Mouse (Mus musculus) embryonic facial prominence, embryonic 14.5 days (tissue): ENCODE data around the gene Prkd2. TPM values are rescaled to one million over a fixed set of nuclear protein-coding genes. Genes with fewer than 3 reads are reported as not detected.
A peak's percentile ranks its signal among the peaks of the same experiment; 100 is the strongest.

Source experiments
- ATAC-seq: fragments of 200-750 bp; cut with Nextera tagmentation; 2 replicates; pipeline ENCODE4 v1.8.0; 2017; ENCODE audit warnings: low read depth, moderate number of reproducible peaks, moderate TSS enrichment
- DNase-seq: peaks from one replicate; pipeline ENCODE4 v3.0.0-alpha.2; 2015; ENCODE audit warnings: low spot score
- H3K27ac ChIP-seq: fragments of 300-500 bp; sonication (generic); replicated peaks from 2 replicates; pipeline ENCODE4 v1.5.1; 2014; ENCODE audit warnings: low read depth, mild to moderate bottlenecking, low read length, moderate library complexity
- H3K27me3 ChIP-seq: fragments of 300-500 bp; sonication (generic); replicated peaks from 2 replicates; pipeline ENCODE4 v1.6.1; 2014; ENCODE audit warnings: low read length; ENCODE audit not compliant: control insufficient read depth, insufficient read depth
- H3K36me3 ChIP-seq: fragments of 300-500 bp; sonication (generic); 2 replicates; pipeline ENCODE4 v1.6.1; 2014; ENCODE audit warnings: low read length, mixed read lengths; ENCODE audit not compliant: control insufficient read depth, insufficient read depth
- H3K4me1 ChIP-seq: fragments of 300-500 bp; sonication (generic); 2 replicates; pipeline ENCODE4 v1.6.1; 2014; ENCODE audit warnings: antibody characterized with exemption, low read length; ENCODE audit not compliant: control insufficient read depth, insufficient read depth
- H3K4me2 ChIP-seq: fragments of 300-500 bp; sonication (generic); 2 replicates; pipeline ENCODE4 v1.6.1; 2014; ENCODE audit warnings: low read depth, mild to moderate bottlenecking, low read length, moderate library complexity, mixed read lengths
- H3K4me3 ChIP-seq: fragments of 300-500 bp; sonication (generic); 2 replicates; pipeline ENCODE4 v1.5.1; 2014; ENCODE audit warnings: low read depth, mild to moderate bottlenecking, low read length
- H3K9ac ChIP-seq: fragments of 300-500 bp; sonication (generic); 2 replicates; pipeline ENCODE4 v1.6.1; 2014; ENCODE audit warnings: low read depth, mild to moderate bottlenecking, low read length, moderate library complexity, mixed read lengths
- H3K9me3 ChIP-seq: fragments of 300-500 bp; sonication (generic); 2 replicates; pipeline ENCODE4 v1.6.1; 2016; ENCODE audit warnings: low read length; ENCODE audit not compliant: control insufficient read depth
- WGBS: fragments of 180-500 bp; shearing (Covaris S2); extraction: QIAGEN DNeasy Blood & Tissue Kit; methylation state at CpG from one replicate; pipeline ENCODE4 v1.1.7; 2014; 5-methylcytosine and 5-hydroxymethylcytosine counted together
- polyA plus RNA-seq: library from polyadenylated mRNA; unstranded; fragments of >200 nt; fragmentation: Nextera tagmentation; extraction: Ambion mirVana; gene quantifications from 2 replicates; pipeline ENCODE4 v1.2.1, GENCODE M21; 2014

Prkd2 gene
- polyA plus RNA-seq, 1 experiment from 2014 or later = 16.5 TPM

- Histone ChIP-seq H3K27ac (no peak overlapping the region), H3K9ac (no peak overlapping the region), H3K4me2 (no peak overlapping the region), H3K9me3 (no peaks in the 10 kb centered on the region), H3K4me1 (no peaks in the 10 kb centered on the region), H3K4me3 (no peak overlapping the region), H3K27me3 (no peaks in the 10 kb centered on the region), H3K36me3 (peaks cover 81% of the 10 kb centered on the region)
- DNase-seq (no peak), ATAC-seq (no peak)
- WGBS = 30% methylated on average over 5 of the region's 5 CpGs
These were observed 17.4 kb downstream of the Prkd2 start for GRCm38 (mm10) chr7:16859902-16860651.

GRCm38 (mm10) chr7:16867488-16867887 is 24.8 kb downstream of the Prkd2 start:
- 91% methylated on average over 3 of the region's 3 CpGs for WGBS
- H3K27me3 ChIP-seq = no peaks in the 10 kb centered on the region
- no peak overlapping the region for H3K27ac ChIP-seq
- peaks cover 66% of the 10 kb centered on the region for H3K36me3 ChIP-seq
- no peak for ATAC-seq
- H3K9me3 ChIP-seq = no peaks in the 10 kb centered on the region
- H3K9ac ChIP-seq = no peak overlapping the region
- no peak for DNase-seq
- no peak overlapping the region for H3K4me2 ChIP-seq
- no peak overlapping the region for H3K4me3 ChIP-seq
- no peaks in the 10 kb centered on the region for H3K4me1 ChIP-seq

- ATAC-seq = peak; percentile 96
- Histone ChIP-seq H3K9me3 (no peaks in the 10 kb centered on the region), H3K27ac (peak overlapping the region; percentile 58; the same call in 1 of the 2 replicates), H3K9ac (peak overlapping the region; percentile 45), H3K27me3 (no peaks in the 10 kb centered on the region), H3K4me1 (no peaks in the 10 kb centered on the region), H3K4me3 (peak overlapping the region; percentile 20), H3K36me3 (peaks cover 50% of the 10 kb centered on the region), H3K4me2 (peak overlapping the region; percentile 43)
- DNase-seq = peak; percentile 93
- 20% methylated on average over 16 of the region's 16 CpGs for WGBS
These were observed 26.8 kb downstream of the Prkd2 start for GRCm38 (mm10) chr7:16869497-16869896.

- H3K27ac ChIP-seq = no peak overlapping the region
- no peaks in the 10 kb centered on the region for H3K4me1 ChIP-seq
- WGBS = 80% methylated on average over 10 of the region's 10 CpGs
- H3K4me3 ChIP-seq = no peak overlapping the region
- peaks cover 32% of the 10 kb centered on the region for H3K36me3 ChIP-seq
- DNase-seq (no peak), ATAC-seq (no peak)
- no peaks in the 10 kb centered on the region for H3K27me3 ChIP-seq
- no peak overlapping the region for H3K9ac ChIP-seq
- no peak overlapping the region for H3K4me2 ChIP-seq
- H3K9me3 ChIP-seq = no peaks in the 10 kb centered on the region
These were observed 28.9 kb downstream of the Prkd2 start for GRCm38 (mm10) chr7:16871600-16871999.

GRCm38 (mm10) chr7:16872478-16872877 is 29.8 kb downstream of the Prkd2 start:
- 91% methylated on average over 9 of the region's 9 CpGs for WGBS
- H3K27me3 ChIP-seq = no peaks in the 10 kb centered on the region
- no peak for DNase-seq
- H3K36me3 ChIP-seq = peaks cover 29% of the 10 kb centered on the region
- H3K4me3 ChIP-seq = no peak overlapping the region
- no peak overlapping the region for H3K4me2 ChIP-seq
- H3K9me3 ChIP-seq = no peaks in the 10 kb centered on the region
- no peak overlapping the region for H3K27ac ChIP-seq
- H3K9ac ChIP-seq = no peak overlapping the region
- no peak for ATAC-seq
- H3K4me1 ChIP-seq = 0 out of 2 replicates have a peak, but pooled peaks cover 4% of the 10 kb centered on the region

- 92% methylated on average over 4 of the region's 4 CpGs for WGBS
- no peak for DNase-seq
- Histone ChIP-seq H3K4me1 (0 out of 2 replicates have a peak, but pooled peaks cover 4% of the 10 kb centered on the region), H3K9me3 (no peaks in the 10 kb centered on the region), H3K9ac (no peak overlapping the region), H3K27me3 (no peaks in the 10 kb centered on the region), H3K4me3 (no peak overlapping the region), H3K4me2 (no peak overlapping the region), H3K36me3 (peaks cover 31% of the 10 kb centered on the region), H3K27ac (no peak overlapping the region)
- no peak for ATAC-seq
These were observed 30.7 kb downstream of the Prkd2 start for GRCm38 (mm10) chr7:16873392-16873791.

- no peaks in the 10 kb centered on the region for H3K27me3 ChIP-seq
- 0 out of 2 replicates have a peak, but pooled peaks cover 4% of the 10 kb centered on the region for H3K4me1 ChIP-seq
- H3K4me3 ChIP-seq = peak overlapping the region; percentile 23
- H3K27ac ChIP-seq = peak overlapping the region; percentile 91
- 0 out of 2 replicates have a peak overlapping the region, but pooled peaks have one; percentile 11 for H3K9ac ChIP-seq
- DNase-seq (peak; percentile 90), ATAC-seq (no peak)
- peak overlapping the region; percentile 43 for H3K4me2 ChIP-seq
- peaks cover 34% of the 10 kb centered on the region for H3K36me3 ChIP-seq
- H3K9me3 ChIP-seq = no peaks in the 10 kb centered on the region
- 4% methylated on average over 17 of the region's 17 CpGs for WGBS
These were observed 31.5 kb downstream of the Prkd2 start for GRCm38 (mm10) chr7:16874190-16874589.

GRCm38 (mm10) chr7:16874756-16875309 is 32.1 kb downstream of the Prkd2 start:
- Histone ChIP-seq H3K9me3 (no peaks in the 10 kb centered on the region), H3K4me2 (peak overlapping the region; percentile 87), H3K4me1 (0 out of 2 replicates have a peak, but pooled peaks cover 4% of the 10 kb centered on the region), H3K27me3 (no peaks in the 10 kb centered on the region), H3K27ac (peak overlapping the region; percentile 91), H3K4me3 (peak overlapping the region; percentile 82), H3K36me3 (peaks cover 32% of the 10 kb centered on the region), H3K9ac (peak overlapping the region; percentile 85; the same call in 1 of the 2 replicates)
- DNase-seq (peak; percentile 100), ATAC-seq (peak; percentile 95)
- WGBS = 2% methylated on average over 19 of the region's 33 CpGs

- Histone ChIP-seq H3K4me3 (peak within 1 kb of the TSS; percentile 82), H3K27me3 (no peaks in the 10 kb centered on the region), H3K9me3 (no peaks in the 10 kb centered on the region), H3K27ac (peak within 1 kb of the TSS; percentile 91), H3K4me2 (peak within 1 kb of the TSS; percentile 87), H3K4me1 (peaks cover 6% of the 10 kb centered on the region; the same call in 1 of the 2 replicates), H3K9ac (peak within 1 kb of the TSS; percentile 85), H3K36me3 (peaks cover 30% of the 10 kb centered on the region)
- DNase-seq (no peak), ATAC-seq (no peak)
- no CpG with 5 or more reads among the region's 1 CpGs for WGBS
These were observed 32.4 kb downstream of the Prkd2 start, which contains the start of gene Dact3 for GRCm38 (mm10) chr7:16875310-16875325. TSS of gene Dact3 (plus strand) at chr7:16875317.
